Mouse (Mus musculus) common myeloid progenitor, adult 5-6 weeks (primary cell): ENCODE results near the gene Vma21. TPM values are rescaled to one million over a fixed set of nuclear protein-coding genes. Genes with fewer than 3 reads are reported as not detected.

ENCODE experiments used
- ATAC-seq: replicated peaks from 2 replicates; pipeline ENCODE4 v1.8.0; 2016; ENCODE audit warnings: low read depth, mild to moderate bottlenecking, moderate TSS enrichment, inconsistent platforms; ENCODE audit not compliant: poor library complexity, severe bottlenecking
- total RNA-seq: library from RNA; stranded (forward); fragments of 200-1000, 187-1606 nt; gene quantifications from 2 replicates; pipeline ENCODE4 v1.2.3, GENCODE M21; 2017

Vma21 gene
- 21.7 and 28.2 TPM in 2 replicates for total RNA-seq

GRCm38 (mm10) chrX:71815631-71816345 is at the start of gene Vma21:
Vma21 (plus strand) TSS chrX:71815924.
- no peak for ATAC-seq

- ATAC-seq = no peak
Observed at GRCm38 (mm10) chrX:71767909-71768308, 47.8 kb upstream of the Vma21 start.

GRCm38 (mm10) chrX:71791106-71791505 is 24.6 kb upstream of the Vma21 start:
- 0 out of 2 replicates have a peak, but pooled peaks have one; percentile 45 for ATAC-seq

GRCm38 (mm10) chrX:71797766-71798165 is 18.0 kb upstream of the Vma21 start:
- no peak for ATAC-seq

GRCm38 (mm10) chrX:71798883-71799282 is 16.8 kb upstream of the Vma21 start:
- ATAC-seq = no peak

GRCm38 (mm10) chrX:71811966-71812835 is 3.5 kb upstream of the Vma21 start:
- ATAC-seq = no peak

GRCm38 (mm10) chrX:71816401-71816857 is 705 bp downstream of the Vma21 start:
- ATAC-seq = peak; percentile 94

GRCm38 (mm10) chrX:71816931-71817361 is 1.2 kb downstream of the Vma21 start:
- 0 out of 2 replicates have a peak, but pooled peaks have one; percentile 2 for ATAC-seq

- ATAC-seq = no peak
Observed at GRCm38 (mm10) chrX:71838911-71839310, 23.2 kb downstream of the Vma21 start.

- ATAC-seq = no peak
Observed at GRCm38 (mm10) chrX:71846696-71847095, 31.0 kb downstream of the Vma21 start.

- no peak for ATAC-seq
Observed at GRCm38 (mm10) chrX:71853798-71854197, 38.1 kb downstream of the Vma21 start.

Other genes with a start within 250 kb of the Vma21 start
- gene Gpr50, start 152.3 kb upstream of the Vma21 start, total RNA-seq = not detected in 2 replicates
- not detected in 2 replicates for gene Gm1141, start 105.1 kb downstream of the Vma21 start, total RNA-seq
- not detected in 2 replicates for gene Prrg3, start 146.7 kb downstream of the Vma21 start, total RNA-seq
- not detected in 2 replicates for gene Fate1, start 157.1 kb downstream of the Vma21 start, total RNA-seq
- not detected in 2 replicates for gene Cnga2, start 175.9 kb downstream of the Vma21 start, total RNA-seq